Mouse (Mus musculus) bone marrow macrophage, adult 2 months (primary cell): Measurements from ENCODE around the gene Capn11.

Source experiments
- CTCF ChIP-seq: IDR thresholded peaks from 2 replicates; pipeline ENCODE4 v1.5.1; 2012; ENCODE audit warnings: low read depth, mild to moderate bottlenecking, low read length, moderate library complexity
- POLR2A ChIP-seq: IDR thresholded peaks from 2 replicates; pipeline ENCODE4 v1.6.1; 2012; ENCODE audit warnings: mild to moderate bottlenecking, low read depth, low read length, borderline replicate concordance

DNA sequence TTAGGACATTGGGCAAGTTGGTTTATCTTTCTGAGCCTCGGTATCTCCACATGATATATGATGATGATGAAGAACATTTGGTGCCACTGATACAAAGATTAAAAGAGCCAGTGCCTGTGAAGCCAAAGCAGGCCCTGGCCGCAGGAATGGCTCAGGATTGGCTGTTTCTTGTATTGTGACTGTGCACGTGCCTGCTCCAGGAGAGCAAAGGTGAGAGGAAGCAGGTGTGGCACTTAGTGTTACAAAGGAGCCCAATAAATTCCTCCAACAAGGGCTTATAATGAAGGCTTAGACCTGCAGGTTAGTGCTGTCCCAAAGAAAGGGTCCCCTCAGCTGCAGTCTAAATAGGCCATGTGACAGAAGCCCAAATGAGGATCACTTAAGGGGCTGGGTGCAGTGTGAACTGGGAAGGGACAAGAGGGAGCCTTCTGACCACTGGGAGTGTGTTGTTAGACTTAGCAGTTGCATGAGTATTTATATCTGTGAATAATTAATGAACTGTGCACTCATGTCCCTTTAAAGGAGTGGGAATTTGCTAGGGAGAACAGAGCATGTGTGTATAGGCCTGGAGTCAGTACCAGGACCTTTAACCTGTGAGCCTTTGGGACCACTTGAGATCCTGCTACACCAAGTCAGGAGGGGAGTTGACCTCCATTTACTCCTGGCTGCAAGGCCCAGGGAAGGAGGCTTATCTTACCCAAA is 40.1 kb upstream of the Capn11 start:
- TF ChIP-seq CTCF (no peak), POLR2A (no peak)
